Mouse (Mus musculus) right cerebral cortex, postnatal 14 days (tissue): Measurements from ENCODE around the gene Bbx.

Source experiments
- DNase-seq: peaks from one replicate; pipeline ENCODE4 v3.0.0; 2022

Gene Bbx

GRCm38 (mm10) chr16:50147900-50148299 is 284.3 kb downstream of the Bbx start:
- peak; percentile 25 for DNase-seq
